Mouse (Mus musculus) right cerebral cortex, adult 18-20 months (tissue): ENCODE results near the gene Mrtfb.
A peak's percentile ranks its signal among the peaks of the same experiment; 100 is the strongest.
"Not testable (repeated sequence)": the region's sequence is repeated elsewhere in the genome, so short reads cannot be mapped to it uniquely, and the experiment has no call there.

Source experiments
- DNase-seq: peaks from one replicate; pipeline ENCODE4 v3.0.0; 2022; ENCODE audit warnings: mixed read lengths

Mrtfb gene

DNA sequence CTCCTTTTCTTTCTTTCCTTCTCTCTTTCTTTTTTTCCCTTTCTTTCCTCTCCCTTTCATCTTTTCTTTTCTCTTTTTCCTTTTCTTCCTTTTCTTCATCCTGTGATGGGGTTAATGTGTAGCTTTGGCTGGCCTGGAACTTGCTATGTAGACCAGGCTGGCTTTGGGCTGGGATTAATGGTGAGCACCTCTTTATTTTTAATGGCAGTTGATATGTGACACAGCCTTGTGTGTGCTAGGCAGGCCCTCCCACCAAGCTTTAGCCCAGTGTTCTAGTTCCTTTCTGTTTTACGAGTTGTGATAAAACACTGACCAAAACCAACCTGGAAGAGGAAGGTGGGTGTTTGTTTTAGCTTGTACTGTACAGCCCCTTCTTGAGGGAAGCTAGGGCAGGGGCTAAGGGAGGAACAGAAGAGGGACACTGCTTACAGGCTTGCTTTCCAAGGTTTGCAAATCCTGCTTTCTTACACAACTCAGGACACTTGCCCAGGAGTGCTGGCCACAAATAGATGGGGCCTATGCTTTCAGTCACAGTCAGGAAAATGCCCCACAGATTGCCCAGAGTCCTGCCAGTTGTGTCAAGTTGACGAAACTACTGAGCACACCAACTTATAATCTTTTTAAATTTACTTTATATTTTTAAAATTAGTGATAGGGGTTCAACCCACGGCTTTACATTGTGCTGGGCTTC is 20.6 kb downstream of the Mrtfb start:
- no peak for DNase-seq

DNA sequence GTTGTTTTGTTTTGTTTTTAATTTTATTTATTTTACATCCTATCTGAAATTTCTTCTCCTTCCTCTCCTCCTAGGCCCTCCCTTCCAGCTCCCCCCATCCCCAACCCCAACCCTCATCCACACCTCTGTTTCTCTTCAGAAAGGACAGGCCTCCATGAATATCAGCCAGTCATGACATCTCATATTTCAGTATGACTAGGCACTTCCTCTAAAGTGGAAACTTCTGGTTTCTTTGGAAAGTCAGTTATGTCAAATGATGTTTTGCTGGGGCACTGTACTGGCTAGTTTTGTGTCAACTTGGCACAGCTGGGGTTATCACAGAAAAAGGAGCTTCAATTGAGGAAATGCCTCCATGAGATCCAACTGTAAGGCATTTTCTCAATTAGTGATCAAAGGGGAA is 30.1 kb downstream of the Mrtfb start:
- not testable (repeated sequence) for DNase-seq

DNA sequence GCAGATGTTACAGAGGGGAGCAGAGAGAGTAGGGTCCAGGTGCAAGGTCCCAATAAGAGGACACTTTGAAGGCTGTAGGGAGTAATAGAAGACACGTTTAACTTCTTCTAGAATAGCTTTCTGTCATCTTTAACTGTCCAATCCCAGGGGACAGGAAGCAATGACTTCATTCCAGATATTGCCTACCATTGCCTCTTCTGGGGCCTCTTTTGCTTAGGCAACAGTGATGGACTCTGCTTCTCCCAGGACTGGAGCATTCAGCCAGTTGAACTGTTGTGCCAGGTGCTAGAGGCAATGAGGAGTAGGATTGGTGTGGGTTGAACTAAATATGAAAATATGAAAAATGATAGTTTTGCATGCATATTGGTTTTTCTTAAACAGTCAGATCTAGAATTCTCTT is 41.6 kb downstream of the Mrtfb start:
- DNase-seq = no peak

DNA sequence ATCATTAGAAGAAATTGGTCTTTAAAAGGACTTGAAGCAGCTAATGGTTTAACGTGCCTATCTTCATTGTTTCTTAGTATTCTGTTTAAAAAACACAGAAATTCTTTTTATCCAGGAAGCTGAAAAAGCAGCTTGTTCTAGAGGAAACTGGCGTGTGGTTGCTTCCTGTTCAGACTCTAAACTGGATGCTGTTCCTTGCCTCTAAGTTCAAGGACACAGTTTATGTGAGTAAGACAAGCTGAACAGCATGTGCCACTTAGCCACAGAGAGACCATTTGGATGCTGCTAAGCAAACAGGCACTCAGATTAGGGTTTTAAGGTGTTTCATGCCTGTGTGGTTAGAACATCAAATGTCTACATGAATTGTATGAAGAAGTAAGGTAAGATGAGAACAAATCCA is 42.7 kb downstream of the Mrtfb start:
- DNase-seq = no peak

DNA sequence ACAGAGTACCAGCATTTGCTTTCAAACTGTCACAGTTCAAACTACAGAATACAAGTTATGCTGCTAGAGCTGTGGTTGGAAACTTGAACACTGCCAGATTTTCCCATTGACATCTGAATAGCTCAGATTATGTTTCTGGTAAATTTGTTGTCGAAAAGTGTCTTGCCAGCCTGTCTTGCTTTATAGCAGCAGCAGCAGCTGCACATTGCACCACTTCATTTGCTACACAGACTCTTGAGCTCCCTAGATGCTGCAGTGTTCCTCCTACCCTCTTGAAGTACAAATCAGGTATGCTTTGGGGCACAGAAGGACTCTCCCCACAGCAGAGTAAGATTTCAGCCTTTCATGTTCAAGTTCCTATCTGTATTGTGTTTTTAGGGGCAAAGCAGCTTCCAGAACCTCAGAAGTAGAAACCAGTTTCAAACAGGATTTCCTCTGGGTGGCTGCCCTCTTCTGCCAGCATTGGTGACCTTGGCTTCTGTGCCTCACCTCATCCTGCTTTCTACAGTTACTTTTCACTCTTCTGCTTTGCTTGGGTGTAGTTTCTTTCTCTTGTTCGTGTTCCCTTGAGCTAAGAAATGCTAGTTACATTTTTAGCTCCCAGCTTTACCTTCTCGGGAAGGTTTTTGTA is 49.9 kb downstream of the Mrtfb start:
- DNase-seq = no peak

DNA sequence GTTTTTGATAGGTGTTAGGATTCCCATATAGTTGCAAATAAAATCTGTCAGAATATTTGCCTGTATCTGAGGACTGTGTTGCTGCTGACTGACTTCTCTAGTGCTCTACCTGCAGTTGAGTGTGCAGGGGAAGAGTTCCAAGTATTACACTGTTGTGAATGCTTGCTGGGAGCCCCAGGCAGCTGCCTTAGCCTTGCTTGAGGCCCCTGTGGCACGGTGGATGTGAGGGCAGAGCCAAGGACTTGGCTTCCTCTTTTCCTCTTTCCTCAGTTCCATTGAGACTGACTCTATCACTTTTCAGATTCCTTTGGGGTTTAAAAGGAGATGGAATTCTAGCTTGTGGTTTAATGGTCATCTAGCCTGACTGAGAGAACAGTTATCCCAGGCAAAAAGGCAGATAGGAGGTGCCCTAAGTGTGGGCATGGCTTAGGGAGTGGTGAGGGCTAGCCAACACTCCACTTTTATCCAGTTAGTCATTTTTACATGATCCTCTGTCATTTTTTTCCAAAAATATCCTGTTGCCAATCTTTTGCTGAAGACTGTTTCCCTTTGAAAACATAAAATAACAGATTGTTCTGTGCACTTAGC is 53.9 kb downstream of the Mrtfb start:
- DNase-seq = no peak

DNA sequence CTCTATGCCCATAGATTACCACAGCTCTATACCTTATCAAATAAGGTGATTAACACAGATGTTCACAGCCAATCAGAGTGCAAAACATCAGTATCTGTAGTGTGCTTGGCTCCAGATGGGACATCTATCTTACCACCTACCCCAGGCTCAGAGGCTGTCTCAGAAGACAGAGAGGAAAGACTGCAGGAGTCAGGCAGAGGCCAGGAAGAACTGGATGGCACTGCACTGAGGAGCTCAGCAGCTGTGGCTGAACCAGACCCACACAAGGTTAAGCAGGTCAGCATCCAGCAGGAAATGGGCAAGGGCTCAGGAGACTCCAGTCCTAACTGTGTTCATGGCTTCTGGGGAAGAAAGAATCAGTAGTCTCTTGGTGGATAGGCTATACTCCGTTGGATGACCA is 55.1 kb downstream of the Mrtfb start:
- no peak for DNase-seq

DNA sequence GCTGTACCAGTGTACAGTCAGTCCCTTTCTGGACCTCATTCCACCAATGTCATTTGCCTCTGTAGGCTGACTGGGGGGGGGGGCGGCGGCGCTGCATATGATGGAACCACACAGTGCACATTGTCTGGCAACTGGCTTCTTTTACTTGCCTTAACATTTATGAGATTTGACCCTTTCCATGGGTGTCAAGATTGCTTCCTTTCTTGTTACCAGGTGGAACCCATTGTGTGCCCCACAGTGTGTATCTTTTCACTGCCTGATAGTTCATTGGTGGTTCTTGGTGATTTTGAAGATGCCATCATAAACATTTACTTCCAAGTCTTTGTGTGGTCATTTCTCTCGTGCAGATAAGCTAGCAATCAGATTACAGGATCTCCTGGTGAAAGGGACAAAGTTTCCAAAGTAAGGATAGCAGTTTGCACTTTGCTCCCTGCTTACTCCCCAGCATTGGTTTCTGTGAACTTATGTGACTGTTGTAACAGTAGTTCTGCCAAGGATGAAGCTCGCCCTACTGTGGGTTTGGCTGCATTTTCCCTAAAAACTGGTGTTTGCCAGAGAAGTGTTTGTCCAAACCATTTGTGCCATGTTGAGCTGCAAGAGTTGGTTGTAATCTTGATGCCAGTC is 56.9 kb downstream of the Mrtfb start:
- no peak for DNase-seq

- no peak for DNase-seq
These were observed 67.5 kb downstream of the Mrtfb start for GRCm38 (mm10) chr16:13323751-13324150.

- no peak for DNase-seq
These were observed 70.3 kb downstream of the Mrtfb start for GRCm38 (mm10) chr16:13326622-13327021.

DNA sequence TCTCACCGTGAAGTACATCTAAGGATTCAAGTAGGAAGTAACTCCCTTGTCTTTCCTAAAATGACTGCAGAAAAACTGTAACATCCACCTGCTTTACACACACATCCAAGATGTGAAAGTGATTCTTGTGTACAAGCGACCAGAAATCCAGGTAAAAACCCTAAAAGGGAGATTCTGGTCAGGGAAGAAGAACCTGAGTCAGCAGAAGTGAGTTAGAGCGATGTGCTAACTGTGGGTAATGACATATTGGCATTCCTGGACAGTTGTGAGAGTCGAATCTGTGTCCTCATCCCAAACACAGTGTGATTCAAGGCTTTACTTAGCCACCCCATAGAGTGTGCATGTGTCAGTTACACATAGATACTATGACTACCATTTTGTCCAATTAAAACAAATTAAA is 72.4 kb downstream of the Mrtfb start:
- DNase-seq = no peak

DNA sequence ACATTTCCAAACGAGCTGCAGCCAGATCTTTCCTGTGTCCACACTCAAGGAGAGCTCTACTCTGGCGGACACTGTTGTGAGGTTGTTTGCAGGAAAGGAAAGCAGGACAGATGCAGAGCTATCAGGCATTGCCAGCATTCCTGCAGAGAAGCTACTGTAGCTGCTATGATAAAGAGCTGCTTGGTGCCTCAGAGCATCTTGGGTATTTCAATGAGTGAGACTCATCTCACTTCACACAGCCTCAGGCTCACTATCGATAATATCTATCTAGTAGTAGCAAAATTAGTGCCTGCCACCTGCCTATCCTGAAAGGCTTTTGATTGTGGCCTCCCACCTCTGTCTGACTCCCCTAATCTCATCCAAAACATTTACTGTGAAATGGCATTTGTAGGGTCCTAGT is 73.4 kb downstream of the Mrtfb start:
- no peak for DNase-seq

GRCm38 (mm10) chr16:13330221-13330659 is 74.0 kb downstream of the Mrtfb start:
- DNase-seq = no peak

DNA sequence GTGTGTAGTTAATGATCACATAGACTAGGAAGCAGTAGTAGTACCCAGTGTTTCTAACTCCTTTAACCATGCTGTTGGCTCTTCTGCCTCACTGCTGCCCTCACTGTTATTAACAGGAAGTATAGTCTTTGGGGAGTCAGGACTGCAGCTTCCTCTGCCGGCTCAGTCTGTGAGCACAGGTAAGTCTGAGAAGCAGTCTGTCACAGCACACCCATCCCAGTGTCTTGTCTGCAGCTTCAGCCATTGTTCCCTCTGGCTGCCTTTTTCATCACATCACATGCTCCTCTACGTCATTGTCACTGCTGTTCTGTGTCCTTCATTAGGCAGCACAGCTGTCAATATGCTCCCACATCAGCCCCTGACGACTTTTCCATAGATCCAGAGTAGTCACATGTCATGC is 75.6 kb downstream of the Mrtfb start:
- DNase-seq = no peak

DNA sequence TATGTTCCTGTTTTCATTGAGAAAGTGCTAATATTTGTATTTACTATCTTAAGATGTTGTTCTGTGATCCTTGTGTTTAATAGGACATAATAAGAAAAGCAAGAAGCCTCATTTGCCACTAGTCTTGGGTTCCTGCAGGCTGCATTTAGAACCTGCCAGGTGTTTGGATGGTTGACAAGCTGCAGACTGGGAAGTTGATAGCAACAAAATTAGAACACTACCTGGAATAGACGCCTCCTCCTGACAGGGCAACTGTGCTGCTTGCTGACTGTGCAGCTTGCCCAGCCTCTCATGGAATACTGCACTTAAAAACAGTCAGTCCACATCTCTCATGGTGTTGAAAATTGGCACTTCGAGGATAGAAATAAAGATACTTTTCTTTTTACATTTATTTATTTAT is 76.3 kb downstream of the Mrtfb start:
- DNase-seq = no peak

DNA sequence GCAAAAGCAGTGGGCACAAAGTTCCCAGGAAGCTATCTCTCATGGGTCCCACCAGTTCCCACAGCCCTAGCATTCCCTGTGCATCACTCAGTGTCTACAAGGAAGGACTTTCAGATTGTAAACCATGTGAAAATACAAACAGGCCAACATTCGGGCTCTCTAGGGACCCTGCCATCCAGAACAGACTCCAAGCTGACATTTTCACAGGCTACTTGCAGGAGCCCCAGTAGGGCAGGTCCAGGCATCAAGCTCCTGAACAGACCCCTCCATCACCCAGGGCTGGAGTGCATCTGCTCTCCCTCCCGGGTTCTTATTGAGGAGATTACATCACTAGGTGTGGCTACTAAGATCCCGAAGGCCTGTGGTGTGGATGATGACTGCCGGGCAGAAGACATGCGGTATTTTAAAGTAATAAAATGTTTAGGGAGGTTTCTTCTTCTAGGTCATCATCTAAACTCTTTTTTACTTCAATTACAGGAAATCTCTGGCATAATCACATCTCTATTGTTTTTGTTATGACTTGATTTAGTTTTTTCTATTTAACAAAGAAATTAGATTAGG is 77.6 kb downstream of the Mrtfb start:
- no peak for DNase-seq

DNA sequence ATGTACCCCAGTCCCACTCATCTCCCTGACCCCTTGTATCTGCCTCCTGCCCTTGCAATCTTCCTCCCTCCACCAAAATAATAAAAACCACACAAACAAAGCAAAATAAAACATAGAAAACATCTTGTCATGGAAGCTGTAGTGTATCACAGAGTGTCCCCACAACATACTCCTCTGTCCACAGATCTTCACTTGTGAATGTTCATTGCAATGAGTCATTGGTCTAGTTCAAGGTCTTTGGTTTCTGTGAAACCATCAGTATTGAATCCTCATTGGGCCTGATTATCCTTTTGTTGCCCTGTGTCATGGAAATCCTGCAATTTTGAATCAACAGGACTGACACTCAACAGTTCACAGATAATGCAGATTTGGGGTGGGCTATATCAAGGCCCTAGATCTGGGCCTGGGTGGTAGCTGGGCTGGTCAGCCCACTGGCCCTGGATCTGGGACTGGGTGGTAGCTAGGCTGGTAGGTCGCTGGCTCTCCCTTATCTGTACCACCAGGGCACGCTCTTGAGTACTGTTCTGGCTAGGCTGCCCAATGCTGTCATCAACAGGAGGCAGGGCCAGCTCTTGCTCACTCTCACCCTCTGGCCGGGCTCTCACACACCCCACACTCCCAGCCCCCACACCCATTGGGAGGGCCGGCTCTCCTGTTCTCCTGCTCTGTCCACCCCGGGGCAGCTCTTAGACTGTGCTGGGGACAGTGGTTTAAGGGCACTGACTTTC is 80.4 kb downstream of the Mrtfb start:
- DNase-seq = no peak

DNA sequence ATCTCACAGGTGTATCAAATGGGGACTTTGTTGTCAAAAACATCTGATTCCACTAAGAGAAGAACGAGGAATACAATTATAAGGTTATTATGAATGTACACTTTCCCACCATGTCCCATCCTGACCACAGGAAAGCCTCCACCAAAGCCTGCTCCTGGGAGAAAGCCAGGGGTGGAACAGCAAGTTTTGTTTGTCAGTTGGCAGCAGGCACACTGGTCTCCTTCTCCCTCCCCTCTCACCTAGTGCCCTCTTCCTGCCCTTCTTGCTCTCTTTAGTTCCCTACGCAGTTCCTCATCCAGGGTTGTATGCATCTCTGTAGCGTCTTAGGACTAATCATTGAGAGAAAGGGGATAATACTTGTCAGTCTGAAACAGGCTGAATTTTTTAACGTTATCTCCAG is 81.8 kb downstream of the Mrtfb start:
- no peak for DNase-seq

DNA sequence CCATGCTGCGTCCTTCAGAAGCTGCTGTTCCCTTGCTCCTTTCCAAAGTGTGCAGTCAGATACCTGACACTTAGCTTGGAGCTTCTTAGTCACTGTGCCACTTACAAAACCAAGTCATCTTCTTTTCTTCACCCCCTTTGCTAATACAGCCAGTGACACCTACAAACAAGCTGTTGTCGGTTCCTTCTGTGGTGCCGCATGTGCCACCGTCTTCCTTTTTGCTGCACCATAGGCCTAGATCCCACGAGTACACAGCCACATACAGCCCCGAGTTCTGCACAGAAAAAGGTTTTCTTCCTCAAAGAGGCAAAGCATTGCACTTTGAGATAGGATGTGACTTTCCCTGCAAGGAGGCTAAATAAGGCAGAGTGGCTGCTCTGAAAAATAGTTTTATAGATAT is 83.2 kb downstream of the Mrtfb start:
- peak; percentile 72 for DNase-seq

DNA sequence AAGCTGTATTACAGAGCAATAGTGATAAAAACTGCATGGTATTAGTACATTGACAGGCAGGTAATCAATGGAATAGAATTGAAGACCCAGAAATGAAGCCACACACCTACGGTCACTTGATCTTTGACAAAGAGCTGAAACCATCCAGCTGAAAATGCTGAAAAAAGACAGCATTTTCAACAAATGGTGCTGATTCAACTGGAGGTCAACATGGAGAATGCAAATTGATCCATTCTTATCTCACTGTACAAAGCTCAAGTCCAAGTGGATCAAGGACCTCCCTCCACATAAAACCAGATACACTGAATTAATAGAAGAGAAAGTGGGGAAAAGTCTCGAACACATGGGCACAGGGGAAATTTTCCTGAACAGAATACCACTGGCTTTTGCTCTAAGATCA is 89.5 kb downstream of the Mrtfb start:
- DNase-seq = not testable (repeated sequence)

DNA sequence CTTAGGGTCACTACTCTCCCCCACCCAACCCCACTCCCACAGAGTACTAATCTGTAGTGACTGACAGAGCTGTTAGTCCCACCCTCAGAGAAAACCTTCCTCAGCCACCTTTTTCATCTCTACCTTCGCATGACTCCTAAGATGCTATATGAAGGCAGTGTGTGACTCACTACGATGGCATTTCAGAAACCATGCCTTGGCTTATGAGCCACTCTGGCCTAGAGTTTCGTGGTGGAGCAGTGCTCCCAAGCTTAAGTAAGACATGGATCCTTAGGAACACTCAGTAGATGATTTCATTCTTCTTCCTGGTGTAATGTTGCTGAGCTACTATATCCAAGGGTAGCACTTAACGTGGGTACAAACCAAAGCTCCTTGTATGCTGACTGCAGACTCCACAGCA is 94.4 kb downstream of the Mrtfb start:
- DNase-seq = no peak

DNA sequence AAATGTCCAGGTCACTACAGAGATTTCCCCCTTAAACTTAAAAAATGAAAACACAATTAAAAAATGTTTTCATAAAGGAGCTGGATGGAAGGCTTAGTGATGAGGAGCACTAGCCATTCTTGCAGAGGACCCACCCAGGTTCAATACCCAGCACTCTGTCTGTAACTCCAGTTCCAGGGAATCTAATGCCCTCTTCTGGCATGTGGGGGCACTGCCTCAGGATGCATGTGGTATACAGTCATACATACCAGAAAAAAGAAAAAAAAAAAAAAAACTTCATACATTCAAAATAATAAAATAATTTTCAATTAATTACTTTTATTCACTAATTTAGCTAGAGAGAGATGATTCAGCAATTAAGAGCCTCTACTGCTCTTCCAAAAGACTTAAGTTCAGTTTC is 95.0 kb downstream of the Mrtfb start:
- no peak for DNase-seq

- no peak for DNase-seq
These were observed 97.6 kb downstream of the Mrtfb start for GRCm38 (mm10) chr16:13353927-13354326.
